12 mouse cellular contexts compared by ENCODE assay signal in the genomic region with DNA sequence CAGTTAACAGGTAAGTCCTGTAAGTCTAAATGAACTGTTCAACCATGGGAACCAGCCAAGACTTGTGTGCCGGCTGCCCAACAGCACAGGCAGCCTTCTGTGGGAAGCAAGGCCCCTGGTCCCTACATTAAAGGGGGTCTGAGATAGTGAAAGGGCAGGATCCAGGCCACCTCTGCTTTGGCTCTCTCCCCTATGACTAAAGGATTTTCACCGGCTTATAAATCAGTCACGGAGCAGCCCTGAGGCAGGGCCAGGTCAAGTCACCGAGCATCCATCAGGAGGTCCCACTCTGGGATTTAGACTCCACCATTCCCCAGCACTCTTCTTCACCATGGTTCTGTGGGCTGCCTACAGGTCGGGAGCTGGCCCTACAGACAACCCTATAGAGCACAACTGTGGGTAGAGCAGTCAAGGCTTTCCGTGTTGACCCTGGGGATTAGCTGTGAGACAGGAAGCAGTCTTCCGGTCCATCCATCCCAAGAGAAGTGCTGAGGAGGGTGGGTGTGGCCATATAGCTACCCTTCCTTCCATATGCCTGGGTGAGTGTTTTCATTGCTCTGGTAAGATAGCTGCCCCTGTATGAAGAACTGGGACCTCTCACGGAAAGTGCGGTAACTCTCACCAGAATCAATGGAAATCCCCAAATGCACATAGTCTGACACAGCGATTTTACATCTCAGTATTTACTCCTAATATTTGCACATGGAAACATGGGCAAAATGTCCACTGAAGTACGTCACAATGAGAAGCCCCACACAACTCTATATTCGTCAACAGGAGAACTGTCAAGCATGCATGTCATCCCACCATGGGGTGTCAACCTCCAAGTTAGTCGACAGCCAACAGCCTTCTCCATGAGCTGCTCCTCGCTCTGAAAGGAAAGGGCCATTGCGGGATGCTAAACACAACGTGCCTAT. TPM values are rescaled to one million over a fixed set of nuclear protein-coding genes. Genes with fewer than 3 reads are reported as not detected.
A peak's percentile ranks its signal among the peaks of the same experiment; 100 is the strongest.
DNase-seq lines count a peak whose midpoint lies in the region; ATAC-seq and TF ChIP-seq lines count a peak whose summit lies in the region.
"Had no signal": no experiment of that assay in that cellular context is flagged by ENCODE, and none has a peak within 500 bp of the region (broad histone marks: within the 10 kb centered on the region; RNA-seq: fewer than 3 reads in every experiment).

No protein-coding gene starts in this region.

- no peak overlapping the region for H3K9ac ChIP-seq in lung, embryonic 14.5 days

- intact Hi-C loops in heart, postnatal 14 days (cut with DNase I) = loop anchor here (2.0 kb wide), 1 partner anchor 37 kb away; no protein-coding TSS in a partner anchor

- DNase-seq in heart, embryonic 10.5 days (ENCODE audit: low spot score) = no peak
- no peak for DNase-seq in heart, postnatal 14 days
- no peak for DNase-seq in lung, embryonic 14.5 days
- DNase-seq in lung, adult 18-20 months = no peak
- DNase-seq in adrenal gland, postnatal 25 days = no peak
- DNase-seq: cerebellum, adult 18-20 months; right cerebral cortex, postnatal 4 days; thymus, postnatal 14 days had no signal

- peaks cover 14% of the 10 kb centered on the region for H3K36me3 ChIP-seq in heart, embryonic 10.5 days
- no peaks in the 10 kb centered on the region for H3K36me3 ChIP-seq in lung, embryonic 14.5 days (ENCODE audit: insufficient read depth)
- no peaks in the 10 kb centered on the region for H3K36me3 ChIP-seq in myocyte (ENCODE audit: control insufficient read depth, insufficient read depth)

- TF ChIP-seq POLR2A in embryonic fibroblast, embryonic 13.5 days (IDR thresholded peaks at IDR 0.05; ENCODE audit: low read depth, low read length) = no peak
- TF ChIP-seq POLR2A in myocyte (IDR thresholded peaks at IDR 0.05; ENCODE audit: insufficient read length, low read depth) = no peak

- TF ChIP-seq CTCF in lung, embryonic 14.5 days (IDR thresholded peaks at IDR 0.05; ENCODE audit: low read depth) = no peak
- TF ChIP-seq CTCF in embryonic fibroblast, embryonic 13.5 days (IDR thresholded peaks at IDR 0.05; ENCODE audit: borderline replicate concordance, insufficient read depth, low read length) = no peak

- H3K27ac ChIP-seq in heart, embryonic 10.5 days = peak overlapping the region; percentile 88
- H3K27ac ChIP-seq in lung, embryonic 14.5 days (ENCODE audit: low read depth) = peak overlapping the region; percentile 95
- peak overlapping the region; percentile 24 for H3K27ac ChIP-seq in embryonic fibroblast, embryonic 13.5 days (ENCODE audit: insufficient read depth, low read length)

- H3ac ChIP-seq in myocyte (ENCODE audit: control insufficient read depth, insufficient read length) = no peak overlapping the region

- no peaks in the 10 kb centered on the region for H3K9me3 ChIP-seq in heart, embryonic 10.5 days
- H3K9me3 ChIP-seq in lung, embryonic 14.5 days (ENCODE audit: low read depth, low read length) = no peaks in the 10 kb centered on the region

- no peak for ATAC-seq in lung, embryonic 14.5 days (ENCODE audit: insufficient read depth)
- ATAC-seq in megakaryocyte-erythroid progenitor cell, adult 5-6 weeks (replicated peaks; ENCODE audit: low FRiP score, low TSS enrichment, poor library complexity, severe bottlenecking) = no peak
- ATAC-seq: CD4-positive, CD25-positive, alpha-beta regulatory T cell, adult 4 months had no signal

- H3K4me1 ChIP-seq in heart, embryonic 10.5 days = peaks cover 100% of the 10 kb centered on the region
- peaks cover 82% of the 10 kb centered on the region for H3K4me1 ChIP-seq in lung, embryonic 14.5 days (ENCODE audit: insufficient read depth)
- peaks cover 45% of the 10 kb centered on the region for H3K4me1 ChIP-seq in embryonic fibroblast, embryonic 13.5 days (ENCODE audit: control insufficient read depth, insufficient read depth, low read length)

- H3K4me2 ChIP-seq in lung, embryonic 14.5 days = peak overlapping the region; percentile 43
- H3K4me2 ChIP-seq in myocyte (ENCODE audit: low read depth) = peak overlapping the region; percentile 39

- peak overlapping the region; percentile 35 for H3K4me3 ChIP-seq in heart, embryonic 10.5 days
- H3K4me3 ChIP-seq in lung, embryonic 14.5 days (ENCODE audit: low read depth, low read length) = no peak overlapping the region
- H3K4me3 ChIP-seq in embryonic fibroblast, embryonic 13.5 days (ENCODE audit: insufficient read depth, low read length) = no peak overlapping the region
- no peak overlapping the region for H3K4me3 ChIP-seq in myocyte

- WGBS in heart, embryonic 10.5 days = 43% methylated on average over 16 of the region's 16 CpGs
- WGBS in lung, embryonic 14.5 days = 35% methylated on average over 16 of the region's 16 CpGs

- peaks cover 76% of the 10 kb centered on the region for H3K79me2 ChIP-seq in myocyte (ENCODE audit: control insufficient read depth, insufficient read depth)

- H3K27me3 ChIP-seq in heart, embryonic 10.5 days (ENCODE audit: insufficient read depth, poor library complexity, severe bottlenecking) = no peaks in the 10 kb centered on the region
- H3K27me3 ChIP-seq in lung, embryonic 14.5 days (ENCODE audit: insufficient read depth, low read length) = no peaks in the 10 kb centered on the region
- H3K27me3 ChIP-seq in myocyte (ENCODE audit: control insufficient read depth, insufficient read depth, insufficient read length) = no peaks in the 10 kb centered on the region

TF ChIP-seq in myocyte, 11 proteins besides CTCF, POLR2A, EP300 and RAD21:
- no peak for TF ChIP-seq E2F4 (IDR thresholded peaks at IDR 0.05; ENCODE audit: insufficient read depth)
- no peak for TF ChIP-seq MYOD1 (IDR thresholded peaks at IDR 0.05; ENCODE audit: control insufficient read depth in 1 of 3, insufficient read length in 2 of 3, low read depth in 2 of 3)
- no peak for TF ChIP-seq MYOG (IDR thresholded peaks at IDR 0.05; ENCODE audit: control insufficient read depth in 1 of 3, insufficient read depth in 1 of 3, insufficient read length in 2 of 3, low read depth in 2 of 3)
- TF ChIP-seq CEBPB (IDR thresholded peaks at IDR 0.05; ENCODE audit: insufficient read depth, poor library complexity, severe bottlenecking) = no peak
- no peak for TF ChIP-seq REST (IDR thresholded peaks at IDR 0.05; ENCODE audit: insufficient read depth, insufficient read length)
- TF ChIP-seq POLR2AphosphoS2 (IDR thresholded peaks at IDR 0.05; ENCODE audit: insufficient read length, low read depth) = no peak
- TF ChIP-seq TCF12 (IDR thresholded peaks at IDR 0.05; ENCODE audit: insufficient read depth, poor library complexity, severe bottlenecking) = no peak
- no peak for TF ChIP-seq USF1 (IDR thresholded peaks at IDR 0.05; ENCODE audit: low read depth)
- TF ChIP-seq SRF (IDR thresholded peaks at IDR 0.05; ENCODE audit: control insufficient read depth, insufficient read length, low read depth) = no peak
- TF ChIP-seq TCF3 (IDR thresholded peaks at IDR 0.05; ENCODE audit: insufficient read length, low read depth) = no peak
- no peak for TF ChIP-seq MAX (IDR thresholded peaks at IDR 0.05; ENCODE audit: low read depth)

RNA-seq across cellular contexts. Expression of gene Shb, which starts 40.3 kb away (rescaled TPM):
- polyA plus RNA-seq in heart, embryonic 10.5 days (2016; fragmentation: Nextera tagmentation; extraction: Ambion mirVana) = 8.2 and 8.3 TPM in 2 replicates
- 10 to 100 TPM; 29.7 to 46.1 TPM for total RNA-seq in heart, postnatal 14 days (2021)
- 10.6 TPM in 2 replicates for polyA plus RNA-seq in lung, embryonic 14.5 days (2014; fragmentation: Nextera tagmentation; extraction: Ambion mirVana)
- 11.4 and 11.9 TPM in 2 replicates for polyA plus RNA-seq in embryonic fibroblast, embryonic 13.5 days (2011; ENCODE audit: insufficient read length, low read depth, missing spikeins)
- polyA plus RNA-seq in myocyte (2012; fragmentation: generic; extraction: Trizol) = 46.3 TPM
- 3.3 and 7.8 TPM in 2 replicates for total RNA-seq in megakaryocyte-erythroid progenitor cell, adult 5-6 weeks (2014; fragmentation: Nextera tagmentation)
- total RNA-seq in megakaryocyte-erythroid progenitor cell, adult 5-6 weeks (2017) = 0.50 and 8.9 TPM in 2 replicates
- total RNA-seq in adrenal gland, postnatal 25 days (2021) = 88.4 and 94.4 TPM in 2 replicates

Comparison
In these comparisons a context has a peak if more than half of its experiments do, and no peak if none do; other contexts are left out.
1. H3K27ac ChIP-seq: peak in every context shown above with its lines; median percentile 95 in lung, embryonic 14.5 days; 88 in heart, embryonic 10.5 days; 24 in embryonic fibroblast, embryonic 13.5 days.